Comparison of ENCODE assay signal across 7 mouse cellular contexts in the genomic region with DNA sequence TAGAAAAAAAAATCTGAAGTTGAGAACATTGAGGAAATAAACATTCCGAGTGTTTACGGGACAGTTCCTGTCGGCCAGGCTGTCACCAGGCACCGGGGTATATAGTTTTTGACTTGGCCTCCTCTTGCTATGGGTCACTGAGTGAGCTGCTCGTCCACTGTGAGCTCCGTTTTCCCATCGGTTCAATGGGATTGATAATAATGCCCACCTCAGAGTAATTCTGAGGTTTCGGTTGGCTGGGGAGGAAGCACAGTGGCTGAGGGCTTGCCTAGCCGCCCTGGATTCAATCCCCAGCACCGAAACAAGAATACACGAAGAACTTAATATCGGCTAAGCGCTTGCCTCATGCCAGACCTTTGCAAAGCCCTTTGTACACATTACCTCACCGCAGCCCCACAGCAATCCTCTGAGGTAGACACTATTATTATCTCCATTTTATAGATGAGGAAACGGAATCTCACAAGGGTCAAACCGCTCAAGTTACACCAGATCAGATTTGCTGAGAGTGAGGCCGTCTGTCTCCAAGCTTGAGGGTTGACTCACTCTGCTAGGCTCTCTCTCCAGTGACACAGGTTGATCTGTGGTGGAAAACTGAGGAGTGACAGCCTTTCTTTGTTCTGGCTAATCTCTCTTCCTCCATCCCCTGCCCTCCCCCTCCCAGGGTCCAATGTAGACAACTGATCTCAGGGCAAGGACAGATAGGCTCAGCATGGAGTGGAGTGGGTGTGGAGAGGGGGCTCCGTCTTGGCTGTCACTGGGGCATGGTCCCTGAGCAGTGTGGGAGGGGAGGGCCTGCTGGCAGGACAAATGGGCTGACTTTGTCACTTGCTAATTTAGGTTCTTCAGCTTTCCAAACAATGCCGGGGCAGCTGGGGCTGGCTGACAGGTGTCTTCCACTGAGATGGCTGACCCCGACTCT. TPM values are rescaled to one million over a fixed set of nuclear protein-coding genes. Genes with fewer than 3 reads are reported as not detected.
A peak's percentile ranks its signal among the peaks of the same experiment; 100 is the strongest.
DNase-seq lines count a peak whose midpoint lies in the region; ATAC-seq lines count a peak whose summit lies in the region.

No protein-coding gene starts in this region.

- peak overlapping the region; percentile 53 for H3K4me2 ChIP-seq in intestine, embryonic 14.5 days (ENCODE audit: low read length)

- peak overlapping the region; percentile 46 for H3K9ac ChIP-seq in intestine, embryonic 14.5 days (ENCODE audit: low read length)

- ATAC-seq in intestine, embryonic 14.5 days (replicated peaks; ENCODE audit: low FRiP score, low TSS enrichment, low read depth), result peak; percentile 71
- peak; percentile 27 for ATAC-seq in megakaryocyte progenitor cell, adult 5-6 weeks (replicated peaks; ENCODE audit: poor library complexity)

- peak overlapping the region; percentile 85 for H3K27ac ChIP-seq in intestine, embryonic 14.5 days (ENCODE audit: low read depth)

- H3K9me3 ChIP-seq in intestine, embryonic 14.5 days (ENCODE audit: control insufficient read depth, low read length), result no peaks in the 10 kb centered on the region

- peak overlapping the region; percentile 9 for H3K4me3 ChIP-seq in intestine, embryonic 14.5 days (ENCODE audit: low read depth, low read length)

- no peaks in the 10 kb centered on the region for H3K36me3 ChIP-seq in intestine, embryonic 14.5 days (ENCODE audit: control insufficient read depth, insufficient read depth, low read length)

- H3K27me3 ChIP-seq in intestine, embryonic 14.5 days (replicated peaks; ENCODE audit: control insufficient read depth, insufficient read depth, low read length), result no peaks in the 10 kb centered on the region

- H3K4me1 ChIP-seq in intestine, embryonic 14.5 days (replicated peaks; ENCODE audit: control insufficient read depth, insufficient read depth, low read length), result peaks cover 22% of the 10 kb centered on the region

- DNase-seq in ES-CJ7 (ENCODE audit: low read depth, low spot score), result peak; percentile 38
- peak; percentile 48 for DNase-seq in embryo, embryonic 10.5 days (ENCODE audit: low spot score)
- DNase-seq in intestine, embryonic 14.5 days (ENCODE audit: low spot score), result peak; percentile 69
- no peak for DNase-seq in layer of hippocampus, postnatal 25 days (ENCODE audit: extremely low spot score in 1 of 2, low spot score in 1 of 2)
- no peak for DNase-seq in right cerebral cortex, adult 18-20 months
- DNase-seq in kidney, postnatal 36 days, result no peak

- WGBS in intestine, embryonic 14.5 days, result 26% methylated on average over 20 of the region's 20 CpGs

RNA-seq across cellular contexts. Expression of a gene that starts 15.2 kb away (rescaled TPM):
- polyA plus RNA-seq in intestine, embryonic 14.5 days (2014; fragmentation: Nextera tagmentation; extraction: Ambion mirVana), result 5.8 and 6.4 TPM in 2 replicates
- total RNA-seq in megakaryocyte progenitor cell, adult 5-6 weeks (2015), result not detected in 2 replicates
- total RNA-seq in megakaryocyte progenitor cell, adult 5-6 weeks (2017), result not detected in 2 replicates
- total RNA-seq in layer of hippocampus, postnatal 25 days (2021), result 1 to 10 TPM; 4.1 to 5.9 TPM

RNA-seq across cellular contexts. Expression of a gene that starts 23.9 kb away (rescaled TPM):
- 92.9 and 105 TPM in 2 replicates for polyA plus RNA-seq in intestine, embryonic 14.5 days (2014; fragmentation: Nextera tagmentation; extraction: Ambion mirVana)
- total RNA-seq in megakaryocyte progenitor cell, adult 5-6 weeks (2015), result not detected in 2 replicates
- not detected in 2 replicates for total RNA-seq in megakaryocyte progenitor cell, adult 5-6 weeks (2017)
- 1 to 10 TPM; 1.3 to 2.0 TPM for total RNA-seq in layer of hippocampus, postnatal 25 days (2021)

RNA-seq across cellular contexts. Expression of a gene that starts 28.6 kb away (rescaled TPM):
- polyA plus RNA-seq in intestine, embryonic 14.5 days (2014; fragmentation: Nextera tagmentation; extraction: Ambion mirVana), result 56.0 and 58.2 TPM in 2 replicates
- 0.61 and 1.1 TPM in 2 replicates for total RNA-seq in megakaryocyte progenitor cell, adult 5-6 weeks (2015)
- total RNA-seq in megakaryocyte progenitor cell, adult 5-6 weeks (2017), result not detected in 2 replicates
- 10 to 100 TPM; 17.2 to 22.7 TPM for total RNA-seq in layer of hippocampus, postnatal 25 days (2021)

RNA-seq across cellular contexts. Expression of a gene that starts 41.7 kb away (rescaled TPM):
- polyA plus RNA-seq in intestine, embryonic 14.5 days (2014; fragmentation: Nextera tagmentation; extraction: Ambion mirVana), result 11.1 and 13.2 TPM in 2 replicates
- not detected in 2 replicates for total RNA-seq in megakaryocyte progenitor cell, adult 5-6 weeks (2015)
- total RNA-seq in megakaryocyte progenitor cell, adult 5-6 weeks (2017), result not detected in 2 replicates
- total RNA-seq in layer of hippocampus, postnatal 25 days (2021), result 1 to 10 TPM; 1.3 to 1.6 TPM

Comparison
In these comparisons a context has a peak if more than half of its experiments do, and no peak if none do; other contexts are left out.
1. DNase-seq: peak in ES-CJ7 (single experiment), embryo, embryonic 10.5 days (single experiment) and intestine, embryonic 14.5 days (single experiment); none in layer of hippocampus, postnatal 25 days (0 of 2), right cerebral cortex, adult 18-20 months (single experiment) and kidney, postnatal 36 days (0 of 2).
2. RNA of a gene that starts 15.2 kb away (total RNA-seq): 4.1 to 5.9 TPM in layer of hippocampus, postnatal 25 days; not detected in megakaryocyte progenitor cell, adult 5-6 weeks; every median in the first group is over 4 times any median in the second.
3. RNA of a gene that starts 28.6 kb away (total RNA-seq): 17.2 to 22.7 TPM in layer of hippocampus, postnatal 25 days; 0.61 to 1.1 TPM in megakaryocyte progenitor cell, adult 5-6 weeks; every median in the first group is over 4 times any median in the second.